Mouse (Mus musculus): Measurements from ENCODE around the gene St7l.

DNA sequence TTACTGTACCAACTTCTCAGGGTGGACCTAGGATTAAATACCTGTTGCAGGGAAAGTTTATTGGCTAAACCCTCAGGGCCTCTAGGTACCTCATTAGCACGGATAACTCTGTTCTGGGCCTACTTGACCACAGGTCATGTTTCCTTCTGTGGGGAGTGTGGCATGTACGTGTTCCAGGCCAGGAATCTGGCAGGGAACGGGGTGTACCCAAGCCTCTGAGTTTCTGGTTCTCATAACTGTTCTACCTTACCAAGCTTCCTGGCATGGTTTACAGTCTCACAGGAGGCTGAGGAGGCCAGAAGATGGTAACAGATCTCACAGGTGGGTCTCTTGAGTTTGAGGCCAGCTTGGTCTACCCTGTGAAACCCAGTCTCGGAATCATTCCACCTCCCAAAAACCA lies 17.2 kb upstream of the St7l start:
- no peak for TF ChIP-seq TCF12 (IDR thresholded peaks at IDR 0.05; ENCODE audit: insufficient read depth, poor library complexity, severe bottlenecking)
- no peak for TF ChIP-seq REST (IDR thresholded peaks at IDR 0.05; ENCODE audit: insufficient read depth, insufficient read length)
- TF ChIP-seq POLR2A (IDR thresholded peaks at IDR 0.05; ENCODE audit: insufficient read length, low read depth): no peak
- no peak for TF ChIP-seq MYOG (IDR thresholded peaks at IDR 0.05; ENCODE audit: control insufficient read depth in 1 of 3, insufficient read depth in 1 of 3, insufficient read length in 2 of 3, low read depth in 2 of 3)
- no peak for TF ChIP-seq CEBPB (IDR thresholded peaks at IDR 0.05; ENCODE audit: insufficient read depth, poor library complexity, severe bottlenecking)

All from myocyte (in vitro differentiated cells).